Mouse (Mus musculus): ENCODE results near the gene Babam2.

- TF ChIP-seq CTCF (IDR thresholded peaks at IDR 0.05; ENCODE audit: low read depth): no peak
- TF ChIP-seq EP300 (IDR thresholded peaks at IDR 0.05; ENCODE audit: low read depth): no peak
These were observed 234.2 kb downstream of the Babam2 start for GRCm38 (mm10) chr5:31931637-31932036.
